Comparison of ENCODE assay signal across 15 mouse cellular contexts in the genomic region with DNA sequence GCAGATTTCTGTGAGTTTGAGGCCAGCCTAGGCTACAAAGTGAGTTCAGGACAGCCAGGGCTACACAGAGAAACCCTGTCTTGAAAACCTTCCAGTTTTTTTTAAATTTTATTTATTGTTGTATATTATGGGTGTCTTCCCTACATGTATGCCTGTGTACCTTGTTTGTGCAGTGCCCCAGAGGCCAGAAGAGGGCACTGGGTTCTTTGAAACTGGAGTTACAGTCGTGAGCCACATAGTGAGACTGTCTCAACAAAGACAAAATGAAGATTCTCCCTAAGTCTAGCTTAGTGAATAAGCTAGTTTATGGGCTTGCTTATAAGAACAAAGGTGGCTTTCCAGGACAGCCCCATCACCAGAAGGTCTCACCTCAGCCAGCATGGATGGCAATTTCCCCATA. TPM values are rescaled to one million over a fixed set of nuclear protein-coding genes. Genes with fewer than 3 reads are reported as not detected.
DNase-seq lines count a peak whose midpoint lies in the region; ATAC-seq and TF ChIP-seq lines count a peak whose summit lies in the region.
"Had no signal": no experiment of that assay in that cellular context is flagged by ENCODE, and none has a peak within 500 bp of the region (broad histone marks: within the 10 kb centered on the region; RNA-seq: fewer than 3 reads in every experiment).

No protein-coding gene starts in this region.

- no peaks in the 10 kb centered on the region for H3K36me3 ChIP-seq in forebrain, postnatal 0 days (ENCODE audit: insufficient read depth)
- H3K36me3 ChIP-seq in forebrain, embryonic 11.5 days (ENCODE audit: control insufficient read depth, insufficient read depth, low read length), result no peaks in the 10 kb centered on the region
- no peaks in the 10 kb centered on the region for H3K36me3 ChIP-seq in neural tube, embryonic 15.5 days
- H3K36me3 ChIP-seq: embryonic facial prominence, embryonic 13.5 days; forebrain, embryonic 15.5 days; heart, embryonic 15.5 days had no signal

- no peak overlapping the region for H3K4me3 ChIP-seq in forebrain, postnatal 0 days (ENCODE audit: low read depth, low read length)
- H3K4me3 ChIP-seq in forebrain, embryonic 11.5 days (ENCODE audit: low read depth, low read length), result no peak overlapping the region
- H3K4me3 ChIP-seq in neural tube, embryonic 15.5 days (replicated peaks), result no peak overlapping the region
- H3K4me3 ChIP-seq: embryonic facial prominence, embryonic 13.5 days; forebrain, embryonic 15.5 days; heart, embryonic 15.5 days had no signal

- H3K27me3 ChIP-seq in forebrain, postnatal 0 days (ENCODE audit: insufficient read depth, low read length), result no peaks in the 10 kb centered on the region
- no peaks in the 10 kb centered on the region for H3K27me3 ChIP-seq in forebrain, embryonic 11.5 days (ENCODE audit: control insufficient read depth, insufficient read depth, low read length)
- H3K27me3 ChIP-seq in neural tube, embryonic 15.5 days (replicated peaks), result no peaks in the 10 kb centered on the region
- H3K27me3 ChIP-seq: embryonic facial prominence, embryonic 13.5 days; forebrain, embryonic 15.5 days; heart, embryonic 15.5 days; Patski had no signal

- DNase-seq in forebrain, postnatal 0 days, result no peak
- no peak for DNase-seq in forebrain, embryonic 11.5 days (ENCODE audit: low spot score)
- DNase-seq in spleen, postnatal 36 days (ENCODE audit: low spot score in 2 of 2), result peak; percentile 23 to 28
- DNase-seq in spleen, adult 12 weeks (ENCODE audit: low spot score), result no peak
- peak; percentile 49 for DNase-seq in thymus, postnatal 4 days
- DNase-seq in left cerebral cortex, postnatal 4 days, result no peak
- DNase-seq: cerebellum, postnatal 36 days; gastrocnemius, postnatal 36 days had no signal

- no peak overlapping the region for H3K27ac ChIP-seq in forebrain, postnatal 0 days (ENCODE audit: low read depth, low read length)
- H3K27ac ChIP-seq in forebrain, embryonic 11.5 days (ENCODE audit: low read depth, low read length), result no peak overlapping the region
- no peak overlapping the region for H3K27ac ChIP-seq in neural tube, embryonic 15.5 days (replicated peaks)
- H3K27ac ChIP-seq: embryonic facial prominence, embryonic 13.5 days; forebrain, embryonic 15.5 days; heart, embryonic 15.5 days had no signal

- ATAC-seq in forebrain, postnatal 0 days, result no peak
- ATAC-seq in forebrain, embryonic 11.5 days (replicated peaks; ENCODE audit: low FRiP score), result no peak
- peak; percentile 27; the same call in 1 of the 2 replicates for ATAC-seq in megakaryocyte, adult 5-6 weeks (ENCODE audit: poor library complexity, severe bottlenecking)
- ATAC-seq in neural tube, embryonic 15.5 days (ENCODE audit: low FRiP score), result no peak
- ATAC-seq: forebrain, embryonic 15.5 days; inflammation-experienced regulatory T-cells, adult 6 months; Patski had no signal

- peak; percentile 18; the same call in 1 of the 2 replicates for TF ChIP-seq CTCF in forebrain, postnatal 0 days (IDR thresholded peaks at IDR 0.05; ENCODE audit: low read depth)

- H3K4me1 ChIP-seq in forebrain, postnatal 0 days (ENCODE audit: insufficient read depth), result no peaks in the 10 kb centered on the region
- no peaks in the 10 kb centered on the region for H3K4me1 ChIP-seq in forebrain, embryonic 11.5 days (replicated peaks; ENCODE audit: control insufficient read depth, insufficient read depth, low read length)
- H3K4me1 ChIP-seq in neural tube, embryonic 15.5 days, result peaks cover 3% of the 10 kb centered on the region; the same call in 1 of the 2 replicates
- H3K4me1 ChIP-seq: embryonic facial prominence, embryonic 13.5 days; forebrain, embryonic 15.5 days had no signal

- WGBS in forebrain, postnatal 0 days, result 58% methylated on average over 1 of the region's 1 CpGs
- WGBS in forebrain, embryonic 11.5 days, result 53% methylated on average over 1 of the region's 1 CpGs
- 67% methylated on average over 1 of the region's 1 CpGs for WGBS in neural tube, embryonic 15.5 days

- intact Hi-C loops in left cerebral cortex, postnatal 4 days (cut with DNase I), result no loop called here

- H3K9me3 ChIP-seq in forebrain, postnatal 0 days (ENCODE audit: low read length), result no peaks in the 10 kb centered on the region
- no peaks in the 10 kb centered on the region for H3K9me3 ChIP-seq in forebrain, embryonic 11.5 days (ENCODE audit: control insufficient read depth, low read length)
- H3K9me3 ChIP-seq in neural tube, embryonic 15.5 days (replicated peaks), result no peaks in the 10 kb centered on the region
- H3K9me3 ChIP-seq: embryonic facial prominence, embryonic 13.5 days; forebrain, embryonic 15.5 days; heart, embryonic 15.5 days had no signal

- H3K9ac ChIP-seq in forebrain, postnatal 0 days, result no peak overlapping the region
- no peak overlapping the region for H3K9ac ChIP-seq in forebrain, embryonic 11.5 days (ENCODE audit: low read length)
- H3K9ac ChIP-seq in neural tube, embryonic 15.5 days (replicated peaks), result no peak overlapping the region
- H3K9ac ChIP-seq: embryonic facial prominence, embryonic 13.5 days; forebrain, embryonic 15.5 days; heart, embryonic 15.5 days had no signal

- no peak overlapping the region for H3K4me2 ChIP-seq in forebrain, postnatal 0 days (ENCODE audit: low read depth)
- no peak overlapping the region for H3K4me2 ChIP-seq in forebrain, embryonic 11.5 days (ENCODE audit: low read depth, low read length, severe bottlenecking)
- H3K4me2 ChIP-seq in neural tube, embryonic 15.5 days, result no peak overlapping the region
- H3K4me2 ChIP-seq: embryonic facial prominence, embryonic 13.5 days; forebrain, embryonic 15.5 days; heart, embryonic 15.5 days had no signal

RNA-seq across cellular contexts. Expression of a gene that starts 25.4 kb away (rescaled TPM):
- 21.8 and 24.0 TPM in 2 replicates for total RNA-seq in forebrain, postnatal 0 days (2014; rRNA removed)
- 10.3 and 21.0 TPM in 2 replicates for polyA plus RNA-seq in forebrain, postnatal 0 days (2015; fragmentation: Nextera tagmentation; extraction: Ambion mirVana)
- polyA plus RNA-seq in forebrain, embryonic 11.5 days (2014; fragmentation: Nextera tagmentation; extraction: Ambion mirVana), result 20.8 and 23.3 TPM in 2 replicates
- 41.6 and 54.7 TPM in 2 replicates for total RNA-seq in megakaryocyte, adult 5-6 weeks (2015)
- total RNA-seq in megakaryocyte, adult 5-6 weeks (2017), result 32.1 and 40.2 TPM in 2 replicates
- 30.3 and 33.2 TPM in 2 replicates for polyA plus RNA-seq in neural tube, embryonic 15.5 days (2015; fragmentation: Nextera tagmentation; extraction: Ambion mirVana)
- total RNA-seq in left cerebral cortex, postnatal 4 days (2021), result 100 to 1,000 TPM; 145 to 146 TPM

Comparison
In these comparisons a context has a peak if more than half of its experiments do, and no peak if none do; other contexts are left out.
1. DNase-seq: peak in spleen, postnatal 36 days (2 of 2) and thymus, postnatal 4 days (single experiment); none in forebrain, postnatal 0 days (single experiment), forebrain, embryonic 11.5 days (single experiment), spleen, adult 12 weeks (single experiment) and left cerebral cortex, postnatal 4 days (single experiment).